Mouse (Mus musculus) E14TG2a.4 (cell line): ENCODE measurements around the gene Ano6.

Source experiments
- CTCF ChIP-seq: conservative IDR thresholded peaks from 2 replicates; pipeline ENCODE4 v1.5.1; 2014; ENCODE audit warnings: low read length
- NANOG ChIP-seq: IDR thresholded peaks from 2 replicates; pipeline ENCODE4 v1.6.1; 2014; ENCODE audit warnings: borderline replicate concordance, low read length, mixed read lengths
- POU5F1 ChIP-seq: IDR thresholded peaks from 2 replicates; pipeline ENCODE4 v1.6.1; 2014; ENCODE audit warnings: low read length, borderline replicate concordance

DNA sequence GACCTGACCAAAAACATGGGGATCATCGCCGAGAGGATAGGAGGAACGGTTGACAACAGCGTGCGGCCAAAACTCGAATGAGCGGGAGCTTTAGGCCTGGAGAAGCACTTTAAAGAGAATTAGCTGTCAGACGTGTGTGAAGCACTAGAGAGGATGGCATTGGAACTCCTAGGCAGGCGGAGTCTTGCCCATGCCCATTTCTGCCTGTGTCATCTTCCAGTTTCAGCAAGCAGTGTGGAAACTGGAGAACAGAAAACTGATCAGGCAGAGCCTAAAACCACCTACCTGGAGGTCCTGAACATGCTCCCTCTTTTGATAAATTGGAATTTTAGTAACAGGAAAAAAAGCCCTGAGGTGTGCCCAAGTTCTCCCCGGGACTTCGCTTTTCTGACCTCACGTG lies 182.0 kb downstream of the Ano6 start:
- TF ChIP-seq CTCF (no peak), NANOG (no peak), POU5F1 (no peak)
